Mouse (Mus musculus): ENCODE measurements around the gene Cass4.

Gene Cass4

DNA sequence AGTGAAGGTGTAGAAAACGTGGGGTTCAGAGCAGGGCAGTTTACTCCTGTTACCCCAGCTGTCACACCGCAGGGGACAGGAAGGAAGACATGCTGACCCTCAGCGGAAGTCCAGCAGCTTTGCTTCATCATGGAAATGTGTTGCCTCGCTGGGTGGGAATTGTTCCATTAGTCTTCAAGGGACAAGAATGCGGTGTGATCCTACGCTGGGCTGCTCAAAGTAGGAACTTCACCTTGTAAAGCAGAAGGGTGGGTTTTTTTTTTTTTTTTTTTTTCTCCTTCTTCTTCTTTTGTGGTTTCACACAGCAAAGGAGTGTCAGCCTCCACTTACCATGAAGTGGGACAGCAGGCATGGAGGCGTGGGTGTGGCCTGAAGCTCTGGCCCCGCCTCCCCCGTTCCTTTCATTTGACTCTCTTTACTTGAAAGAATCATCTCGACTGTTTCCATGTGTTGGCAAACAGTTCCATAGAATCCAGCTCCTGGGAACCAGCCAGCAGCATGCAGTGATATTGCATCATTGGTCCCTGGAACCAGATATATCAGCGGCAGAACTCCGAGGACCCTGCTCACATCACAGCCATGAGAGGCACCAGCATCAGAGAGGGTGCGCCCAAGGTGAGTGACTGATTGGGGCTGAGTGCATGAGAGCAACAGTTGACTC is at the start of gene Cass4:
Gene Cass4, plus strand, starts transcription at position 404 of the 661 bp plus-strand sequence.
- DNase-seq (ENCODE audit: low read depth, low spot score), result no peak

DNA sequence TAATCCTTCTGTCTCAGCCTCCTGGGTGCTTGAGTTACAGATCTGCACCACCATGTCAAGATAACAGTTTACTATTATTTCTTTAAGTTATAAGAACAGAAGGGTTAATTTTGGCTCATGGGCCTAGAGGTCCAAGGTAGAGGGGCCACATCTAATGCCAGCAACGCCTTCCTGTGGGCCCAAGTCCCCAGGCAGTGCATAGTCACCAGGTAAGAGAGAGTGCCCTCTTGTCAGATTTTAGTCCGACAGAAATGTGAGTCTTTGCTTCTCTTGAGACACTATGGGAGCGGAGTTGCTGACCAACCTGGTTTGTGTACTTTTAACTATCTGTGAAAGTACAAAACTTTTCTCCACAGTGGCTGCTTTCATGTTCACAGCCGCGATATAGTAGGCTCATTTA is 48.9 kb upstream of the Cass4 start:
- no peak for DNase-seq (ENCODE audit: low read depth, low spot score)

GRCm38 (mm10) chr2:172345258-172345738 is 48.3 kb upstream of the Cass4 start, which contains the start of gene Fam210b:
Gene Fam210b (plus strand): TSS chr2:172345565.
- peak; percentile 98 for DNase-seq (ENCODE audit: low read depth, low spot score)

- no peak for DNase-seq (ENCODE audit: low read depth, low spot score)
Measured at GRCm38 (mm10) chr2:172346034-172346929, 47.3 kb upstream of the Cass4 start.

DNA sequence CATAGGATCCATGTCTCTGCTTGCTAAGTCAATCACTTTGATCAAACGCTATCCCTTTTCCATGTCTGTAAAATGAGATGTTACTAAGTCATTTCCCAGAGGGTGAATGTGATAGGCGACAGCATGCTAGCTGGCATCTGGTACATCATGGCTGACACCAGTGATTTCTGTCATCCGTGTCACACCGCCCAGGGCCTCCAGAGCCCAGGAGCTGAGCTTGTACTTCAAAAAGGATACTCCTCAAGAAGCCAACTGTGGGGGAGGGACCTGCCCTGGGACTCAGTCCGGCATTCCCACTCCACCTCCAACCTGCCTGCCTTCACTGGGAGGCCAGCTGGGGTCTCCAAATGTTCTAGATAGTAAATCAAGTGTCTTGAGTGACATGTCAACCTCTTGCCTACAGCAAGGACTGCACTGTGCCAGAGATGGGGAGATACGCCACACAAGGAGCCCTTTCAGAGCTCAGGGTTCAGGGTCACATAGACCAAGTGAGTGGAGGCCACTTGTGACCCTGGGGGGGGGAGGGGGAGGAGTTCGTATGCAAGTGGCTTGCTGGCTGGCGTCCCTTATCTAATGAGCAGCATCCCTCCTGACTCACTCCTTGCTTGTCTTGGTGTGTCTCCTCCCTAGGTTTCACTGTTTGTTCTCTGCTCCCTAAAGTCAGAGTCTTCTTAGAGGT is 46.5 kb upstream of the Cass4 start:
- DNase-seq (ENCODE audit: low read depth, low spot score), result peak; percentile 50

DNA sequence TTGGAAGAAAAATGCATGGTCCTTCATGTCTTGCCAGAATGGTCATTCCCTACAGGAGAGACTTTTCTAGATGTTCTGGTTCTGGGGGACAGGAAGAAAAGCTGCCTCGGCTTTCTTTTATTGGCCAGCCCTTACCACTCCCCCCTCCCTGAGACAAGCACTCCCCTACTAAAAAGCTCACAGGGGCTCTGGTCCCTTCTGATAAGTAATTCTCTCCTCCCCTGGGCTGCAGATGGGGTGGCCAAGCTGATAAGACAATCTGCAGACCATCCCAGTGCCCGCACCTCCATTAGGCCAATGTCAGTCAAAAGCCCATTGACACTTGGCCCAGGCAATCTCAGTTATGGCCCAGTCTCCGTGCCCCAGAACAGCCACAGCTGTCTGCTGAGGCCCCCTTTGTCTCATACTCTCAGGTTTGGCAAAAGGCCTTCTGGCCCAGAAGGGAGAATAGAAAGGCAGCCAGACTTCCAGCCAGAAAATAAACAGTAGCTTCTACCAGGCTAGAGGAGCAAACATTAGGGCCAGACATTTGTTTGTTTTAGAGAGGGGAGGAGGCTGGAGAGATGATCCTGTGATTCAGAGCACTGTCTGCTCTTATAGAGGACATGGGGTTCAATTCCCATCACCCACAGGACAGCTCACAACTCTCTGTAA is 45.2 kb upstream of the Cass4 start:
- no peak for DNase-seq (ENCODE audit: low read depth, low spot score)

DNA sequence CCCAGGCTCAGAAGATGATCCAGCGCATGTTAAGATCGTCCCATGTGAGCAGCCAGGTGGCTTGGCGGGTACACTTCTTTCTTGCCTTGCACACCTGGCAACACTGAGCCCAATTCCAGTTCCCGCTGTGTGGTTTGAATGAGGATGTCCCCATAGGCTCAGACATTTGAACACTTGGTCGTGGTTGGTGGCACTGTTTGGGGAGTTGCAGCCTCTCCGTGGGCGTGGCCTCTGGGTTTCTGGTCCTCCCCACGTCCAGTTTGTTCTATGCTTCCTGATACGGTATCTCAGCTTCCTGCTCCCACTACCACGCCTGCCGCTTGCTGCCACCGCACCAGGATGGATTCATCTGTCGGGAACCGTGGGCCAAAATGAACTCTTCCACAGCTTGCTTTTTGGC is 43.8 kb upstream of the Cass4 start:
- DNase-seq (ENCODE audit: low read depth, low spot score), result no peak

DNA sequence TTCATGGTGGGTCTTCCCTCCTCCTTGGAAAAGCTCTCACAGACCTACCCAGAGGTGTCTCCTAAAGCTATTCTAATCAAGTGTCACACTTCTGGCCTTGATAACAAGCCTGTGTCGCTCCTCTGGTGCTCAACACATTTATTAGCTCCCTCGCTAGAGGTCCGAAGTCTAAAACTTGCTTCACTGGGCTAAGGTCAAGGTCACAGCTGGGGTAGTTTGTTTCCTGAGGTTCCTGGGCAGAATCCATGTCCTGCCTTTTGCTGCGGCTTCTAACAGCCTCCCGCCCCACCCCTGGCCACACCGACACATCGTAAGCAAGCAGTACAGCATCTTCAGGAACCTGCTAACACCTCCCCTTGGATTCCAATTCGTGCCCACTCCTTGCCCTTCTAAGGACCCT is 42.8 kb upstream of the Cass4 start:
- DNase-seq (ENCODE audit: low read depth, low spot score), result no peak

- DNase-seq (ENCODE audit: low read depth, low spot score), result no peak
Measured at GRCm38 (mm10) chr2:172353218-172353617, 40.4 kb upstream of the Cass4 start.

- DNase-seq (ENCODE audit: low read depth, low spot score), result no peak
Measured at GRCm38 (mm10) chr2:172354761-172355160, 38.8 kb upstream of the Cass4 start.

GRCm38 (mm10) chr2:172355833-172356232 is 37.8 kb upstream of the Cass4 start:
- DNase-seq (ENCODE audit: low read depth, low spot score), result no peak

DNA sequence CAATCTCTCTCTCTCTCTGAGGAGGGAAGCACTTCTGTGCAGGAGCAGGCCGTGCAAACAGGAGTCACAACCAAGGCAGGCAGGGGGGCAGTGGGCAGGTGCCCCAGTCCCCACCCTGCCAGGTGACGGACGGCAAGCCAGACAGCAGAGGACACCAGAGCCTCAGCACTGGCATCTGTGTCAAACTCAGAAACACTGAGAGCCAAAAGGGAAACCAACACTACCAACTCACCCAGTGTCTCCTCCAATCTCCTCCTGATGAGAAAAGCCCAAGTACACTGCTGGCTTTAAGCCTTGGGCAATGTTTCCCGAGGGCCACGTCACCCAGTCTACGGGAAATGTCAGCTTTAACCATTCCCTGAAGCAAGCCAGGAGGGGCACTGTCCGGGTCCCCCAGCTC is 30.4 kb upstream of the Cass4 start:
- DNase-seq (ENCODE audit: low read depth, low spot score), result no peak

GRCm38 (mm10) chr2:172370411-172371223 is 23.0 kb upstream of the Cass4 start, which contains the start of the genes Aurka and Cstf1:
Gene Aurka (minus strand): TSS chr2:172370535.
Gene Cstf1 (plus strand): TSS chr2:172370681.
- DNase-seq (ENCODE audit: low read depth, low spot score), result peak; percentile 97

DNA sequence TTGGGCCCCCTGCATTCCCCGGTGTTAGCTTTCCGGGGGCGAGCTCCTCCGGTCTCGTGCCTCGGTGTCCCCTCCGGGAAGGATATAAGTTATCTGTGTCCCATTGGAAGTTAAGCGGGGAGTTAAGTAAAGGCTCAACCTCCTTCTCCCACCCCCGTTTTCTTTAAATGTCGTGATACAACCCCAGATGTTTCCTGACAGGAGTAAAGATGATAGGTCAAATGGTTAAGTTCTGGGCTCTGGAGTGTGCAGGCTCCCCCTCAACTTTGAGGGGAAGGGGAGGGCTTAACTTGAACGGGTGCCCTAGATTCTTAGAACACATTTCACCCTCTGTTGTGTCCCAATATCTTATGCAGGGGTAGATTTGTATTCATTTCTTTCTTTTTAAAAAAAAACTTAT is 22.3 kb upstream of the Cass4 start:
- DNase-seq (ENCODE audit: low read depth, low spot score), result no peak

GRCm38 (mm10) chr2:172376551-172376950 is 17.0 kb upstream of the Cass4 start:
- no peak for DNase-seq (ENCODE audit: low read depth, low spot score)

DNA sequence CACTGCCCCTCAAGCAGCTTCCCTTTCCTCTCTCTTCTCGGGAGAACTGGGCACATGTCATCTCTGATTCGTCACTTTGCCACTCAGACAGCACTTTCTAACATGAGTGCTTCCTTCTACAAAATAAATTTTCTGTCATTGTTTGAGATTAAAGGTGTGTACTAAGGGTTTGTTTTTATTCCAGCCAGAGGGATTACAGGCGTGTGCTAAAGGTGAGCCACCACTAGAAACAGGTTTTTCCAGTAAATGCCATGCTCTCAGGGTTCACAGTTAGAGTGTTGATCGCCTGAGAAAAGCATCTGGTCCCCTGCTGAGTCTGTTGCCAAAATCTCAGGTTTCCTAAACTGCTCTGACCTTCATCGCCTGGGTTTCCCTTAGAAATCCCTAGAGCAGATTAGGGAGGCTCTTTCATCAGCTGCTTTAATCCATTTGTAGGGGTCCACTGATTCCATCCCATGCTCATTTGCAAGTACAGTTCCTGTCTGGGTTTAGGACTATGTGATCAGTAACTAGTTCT is 16.5 kb upstream of the Cass4 start:
- no peak for DNase-seq (ENCODE audit: low read depth, low spot score)

DNA sequence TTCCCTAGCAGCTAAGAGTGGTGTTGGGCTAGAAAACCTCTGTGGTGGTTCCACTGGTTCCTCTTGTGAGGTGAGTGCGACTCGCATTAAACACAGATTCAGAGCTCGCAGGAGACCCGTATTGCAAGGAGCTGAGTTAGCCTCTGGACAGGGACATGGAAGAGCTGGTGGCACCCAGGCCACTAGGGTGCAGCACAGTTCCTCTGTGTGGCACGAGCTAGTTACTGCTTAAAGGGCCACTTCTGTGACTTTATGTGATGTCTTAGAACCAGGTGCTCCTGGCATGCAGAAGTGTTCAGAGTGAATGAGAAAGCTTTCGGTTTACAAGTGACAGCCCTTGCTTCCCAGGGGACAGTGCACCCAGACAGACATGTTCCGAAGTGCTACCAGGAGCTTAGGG is 15.3 kb upstream of the Cass4 start:
- DNase-seq (ENCODE audit: low read depth, low spot score), result no peak

GRCm38 (mm10) chr2:172380513-172380912 is 13.1 kb upstream of the Cass4 start:
- no peak for DNase-seq (ENCODE audit: low read depth, low spot score)

GRCm38 (mm10) chr2:172381341-172381740 is 12.3 kb upstream of the Cass4 start:
- DNase-seq (ENCODE audit: low read depth, low spot score), result no peak

DNA sequence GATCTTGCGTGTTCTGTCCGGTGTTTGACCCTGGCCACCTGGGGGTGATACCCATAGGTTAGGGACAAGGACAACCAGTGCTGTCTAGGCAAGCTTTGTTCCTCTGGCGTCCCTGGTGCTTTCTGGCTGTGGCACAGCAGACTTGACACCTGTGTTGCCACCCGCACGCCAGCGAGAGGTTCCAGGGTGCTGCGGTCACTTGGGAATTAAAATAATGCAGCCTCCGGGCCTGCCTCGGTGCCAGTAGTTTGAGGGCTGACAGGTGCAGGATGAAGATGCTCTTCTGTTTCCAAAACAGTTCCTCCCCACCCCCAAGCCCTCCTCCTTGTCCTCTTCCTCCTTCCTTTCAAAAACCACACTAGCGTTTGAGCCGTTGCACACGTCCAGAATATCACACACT is 11.7 kb upstream of the Cass4 start:
- DNase-seq (ENCODE audit: low read depth, low spot score), result no peak

All from mesoderm, embryonic 11.5 days (tissue).